Mouse (Mus musculus) thymus, adult 2 months (tissue): ENCODE results near the gene Emsy.

Experiments
- CTCF ChIP-seq: fragments of 200-500 bp; IDR thresholded peaks from 2 replicates; pipeline ENCODE4 v1.5.1; 2012; ENCODE audit warnings: mild to moderate bottlenecking, control low read depth, low read length, moderate library complexity, borderline replicate concordance; ENCODE audit not compliant: control insufficient read depth, poor library complexity, insufficient read depth; ENCODE audit errors: extremely low read depth
- POLR2A ChIP-seq: fragments of 200-500 bp; IDR thresholded peaks from 2 replicates; pipeline ENCODE4 v1.6.1; 2012; ENCODE audit warnings: mild to moderate bottlenecking, low read length, control low read depth, moderate library complexity; ENCODE audit not compliant: control insufficient read depth, poor library complexity, insufficient read depth; ENCODE audit errors: extremely low read depth

DNA sequence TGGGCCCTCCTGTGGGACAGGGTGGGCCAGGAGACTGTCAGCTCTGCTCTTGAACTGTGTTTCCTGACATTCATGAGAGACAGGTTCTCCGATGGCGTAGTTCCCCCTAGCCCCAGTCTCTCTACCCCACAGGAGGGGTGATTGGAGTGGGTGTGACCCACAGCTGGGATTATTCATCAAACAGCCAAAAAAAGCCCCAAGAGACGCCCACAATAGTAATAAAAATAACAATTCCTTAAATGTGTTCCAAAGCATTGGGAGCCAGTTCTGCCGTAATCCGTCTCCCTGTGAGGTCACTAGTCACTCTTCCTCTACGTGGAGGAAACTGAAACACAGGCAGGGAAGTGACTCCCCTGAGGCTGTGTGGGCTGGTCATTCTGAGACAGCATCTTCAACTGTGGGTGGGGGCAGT lies 113.8 kb downstream of the Emsy start:
- TF ChIP-seq CTCF (no peak), POLR2A (no peak)
